Mouse (Mus musculus) cerebellum, adult 2 months (tissue): Measurements from ENCODE around the gene Ddx25.

ENCODE experiments used
- CTCF ChIP-seq: fragments of 200-500 bp; IDR thresholded peaks from 2 replicates; pipeline ENCODE4 v1.5.1; 2011; ENCODE audit warnings: low read depth, mild to moderate bottlenecking, control low read depth, low read length, moderate library complexity, borderline replicate concordance; ENCODE audit not compliant: insufficient read depth
- POLR2A ChIP-seq: fragments of 200-500 bp; IDR thresholded peaks from 2 replicates; pipeline ENCODE4 v1.6.1; 2011; ENCODE audit warnings: low read length, control low read depth, borderline replicate concordance; ENCODE audit not compliant: insufficient read depth

- TF ChIP-seq CTCF (no peak), POLR2A (no peak)
These were observed 44.4 kb downstream of the Ddx25 start for GRCm38 (mm10) chr9:35513900-35514299.
